Mouse (Mus musculus) liver, embryonic 14.5 days (tissue): ENCODE results near the gene Galntl6. TPM values are rescaled to one million over a fixed set of nuclear protein-coding genes. Genes with fewer than 3 reads are reported as not detected.

Experiments
- ATAC-seq: fragments of 200-750 bp; cut with Nextera tagmentation; 2 replicates; pipeline ENCODE4 v1.8.0; 2017; ENCODE audit warnings: moderate number of reproducible peaks, mild to moderate bottlenecking, moderate library complexity; ENCODE audit not compliant: insufficient read depth
- DNase-seq, 3 experiments: peaks; one replicate each; pipeline ENCODE4 v3.0.0-alpha.2; 2012 to 2013; ENCODE audit warnings: low read depth in 3 of 3, low spot score in 3 of 3
- H3K27ac ChIP-seq: fragments of 300-500 bp; sonication (generic); 2 replicates; pipeline ENCODE4 v1.5.1; 2014; ENCODE audit warnings: moderate library complexity, mild to moderate bottlenecking, control low read depth, inconsistent platforms
- H3K27me3 ChIP-seq: fragments of 300-500 bp; sonication (generic); 2 replicates; pipeline ENCODE4 v1.6.1; 2014; ENCODE audit warnings: mild to moderate bottlenecking, low read length, moderate library complexity; ENCODE audit not compliant: control insufficient read depth, insufficient read depth
- H3K36me3 ChIP-seq: fragments of 300-500 bp; sonication (generic); replicated peaks from 2 replicates; pipeline ENCODE4 v1.6.1; 2014; ENCODE audit warnings: low read depth; ENCODE audit not compliant: control insufficient read depth, insufficient read depth
- H3K4me1 ChIP-seq, 2 experiments: fragments of 200-500 bp in 1 of 2; fragments of 300-500 bp in 1 of 2; sonication (generic) in 1 of 2; replicated peaks; 2 replicates each; pipeline ENCODE4 v1.6.1; 2012 to 2014; ENCODE audit warnings: antibody characterized with exemption in 1 of 2, inconsistent platforms in 1 of 2, low read length in 1 of 2; ENCODE audit not compliant: control insufficient read depth in 2 of 2, insufficient read depth in 2 of 2
- H3K4me2 ChIP-seq: fragments of 300-500 bp; sonication (generic); 2 replicates; pipeline ENCODE4 v1.6.1; 2014; ENCODE audit warnings: low read depth, mild to moderate bottlenecking, control low read depth, moderate library complexity
- H3K4me3 ChIP-seq, 2 experiments: fragments of 200-500 bp in 1 of 2; fragments of 300-500 bp in 1 of 2; sonication (generic) in 1 of 2; 2 replicates each; pipeline ENCODE4 v1.5.1; 2012 to 2014; ENCODE audit warnings: low read depth in 2 of 2, low read length in 2 of 2, mild to moderate bottlenecking in 2 of 2, control low read depth in 1 of 2, inconsistent platforms in 1 of 2, moderate library complexity in 1 of 2; ENCODE audit not compliant: insufficient read depth in 1 of 2
- H3K9ac ChIP-seq: fragments of 300-500 bp; sonication (generic); replicated peaks from 2 replicates; pipeline ENCODE4 v1.6.1; 2014; ENCODE audit warnings: mild to moderate bottlenecking, control low read depth, moderate library complexity
- H3K9me3 ChIP-seq: fragments of 300-500 bp; sonication (generic); 2 replicates; pipeline ENCODE4 v1.6.1; 2016; ENCODE audit warnings: low read length, mixed read lengths; ENCODE audit not compliant: control insufficient read depth
- CTCF ChIP-seq: IDR thresholded peaks from 2 replicates; pipeline ENCODE4 v1.5.1; 2016; ENCODE audit warnings: antibody characterized with exemption, low read depth, control low read depth
- EP300 ChIP-seq: IDR thresholded peaks from 2 replicates; pipeline ENCODE4 v1.6.1; 2016; ENCODE audit warnings: antibody characterized with exemption, low read depth
- WGBS: fragments of 180-500 bp; shearing (Covaris S2); extraction: QIAGEN DNeasy Blood & Tissue Kit; methylation state at CpG from one replicate; pipeline ENCODE4 v1.1.7; 2014; ENCODE audit not compliant: insufficient replicate concordance; 5-methylcytosine and 5-hydroxymethylcytosine counted together
- polyA plus RNA-seq, 2 experiments: library from polyadenylated mRNA; depleted of rRNA in 1 of 2; stranded (reverse) in 1 of 2; unstranded in 1 of 2; fragments of >200 nt; fragmentation: Nextera tagmentation in 1 of 2; extraction: Ambion mirVana in 1 of 2; gene quantifications; 2 replicates each; pipeline versions ENCODE4 v1.2.1 to v1.2.3; 2012 to 2014

The Galntl6 gene
- polyA plus RNA-seq, 2 experiments: not detected

DNA sequence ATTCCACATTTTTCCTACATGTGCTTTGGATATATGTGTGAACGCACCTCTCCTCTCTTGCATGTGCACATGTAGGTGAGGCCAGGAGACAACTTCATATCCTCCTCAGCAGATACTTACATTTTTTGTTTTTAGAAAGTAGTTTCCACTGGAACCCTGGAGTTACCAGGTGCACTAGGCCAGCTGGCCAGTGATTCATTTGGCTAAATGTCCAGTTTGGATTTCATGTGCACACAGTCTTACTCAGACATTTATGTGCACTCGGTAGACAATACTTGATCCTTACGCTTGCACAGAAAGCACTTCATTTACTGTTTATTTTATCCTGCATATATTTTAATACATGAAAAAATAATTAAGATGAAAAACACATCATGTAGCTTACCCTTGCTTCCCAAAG lies 21.8 kb downstream of the Galntl6 start:
- no peaks in the 10 kb centered on the region for H3K9me3 ChIP-seq
- WGBS: 73% methylated on average over 3 of the region's 3 CpGs
- H3K36me3 ChIP-seq: no peaks in the 10 kb centered on the region
- no peak overlapping the region for H3K27ac ChIP-seq
- no peak for DNase-seq
- no peak overlapping the region for H3K4me3 ChIP-seq
- no peak overlapping the region for H3K9ac ChIP-seq
- ATAC-seq: no peak
- no peaks in the 10 kb centered on the region for H3K27me3 ChIP-seq
- TF ChIP-seq CTCF: no peak
- no peak for TF ChIP-seq EP300
- H3K4me2 ChIP-seq: no peak overlapping the region
- H3K4me1 ChIP-seq: no peaks in the 10 kb centered on the region

GRCm38 (mm10) chr8:58886405-58886804 lies 26.0 kb downstream of the Galntl6 start:
- Histone ChIP-seq H3K9me3 (no peaks in the 10 kb centered on the region), H3K4me2 (no peak overlapping the region), H3K27ac (no peak overlapping the region), H3K36me3 (no peaks in the 10 kb centered on the region), H3K27me3 (no peaks in the 10 kb centered on the region), H3K4me3 (no peak overlapping the region), H3K9ac (no peak overlapping the region), H3K4me1 (no peaks in the 10 kb centered on the region)
- no peak for ATAC-seq
- WGBS: 2% methylated on average over 1 of the region's 1 CpGs
- no peak for TF ChIP-seq CTCF
- no peak for TF ChIP-seq EP300
- DNase-seq: no peak

GRCm38 (mm10) chr8:58824347-58824746 lies 88.1 kb downstream of the Galntl6 start:
- no peaks in the 10 kb centered on the region for H3K4me1 ChIP-seq
- no peak overlapping the region for H3K9ac ChIP-seq
- H3K36me3 ChIP-seq: no peaks in the 10 kb centered on the region
- H3K4me2 ChIP-seq: no peak overlapping the region
- DNase-seq (no peak), ATAC-seq (no peak)
- no peak overlapping the region for H3K4me3 ChIP-seq
- H3K27me3 ChIP-seq: no peaks in the 10 kb centered on the region
- TF ChIP-seq EP300 (no peak), CTCF (no peak)
- H3K9me3 ChIP-seq: no peaks in the 10 kb centered on the region
- no peak overlapping the region for H3K27ac ChIP-seq

GRCm38 (mm10) chr8:58805190-58805589 lies 107.2 kb downstream of the Galntl6 start:
- no peak for ATAC-seq

GRCm38 (mm10) chr8:58801847-58802246 lies 110.6 kb downstream of the Galntl6 start:
- 37% methylated on average over 1 of the region's 1 CpGs for WGBS
- Histone ChIP-seq H3K9ac (no peak overlapping the region), H3K36me3 (no peaks in the 10 kb centered on the region), H3K27ac (no peak overlapping the region), H3K4me1 (no peaks in the 10 kb centered on the region), H3K4me2 (no peak overlapping the region), H3K9me3 (no peaks in the 10 kb centered on the region), H3K4me3 (no peak overlapping the region), H3K27me3 (no peaks in the 10 kb centered on the region)
- TF ChIP-seq EP300 (no peak), CTCF (no peak)
- ATAC-seq (no peak), DNase-seq (no peak)

More at GRCm38 (mm10) chr8:58805190-58805589, 107.2 kb downstream of the Galntl6 start:
- Histone ChIP-seq H3K4me3 (no peak overlapping the region), H3K9ac (no peak overlapping the region), H3K9me3 (no peaks in the 10 kb centered on the region), H3K27ac (no peak overlapping the region), H3K36me3 (no peaks in the 10 kb centered on the region), H3K27me3 (no peaks in the 10 kb centered on the region), H3K4me2 (no peak overlapping the region), H3K4me1 (no peaks in the 10 kb centered on the region)
- TF ChIP-seq EP300 (no peak), CTCF (no peak)
- DNase-seq: no peak

GRCm38 (mm10) chr8:58753769-58754168 lies 158.7 kb downstream of the Galntl6 start:
- Histone ChIP-seq H3K4me3 (no peak overlapping the region), H3K9me3 (no peaks in the 10 kb centered on the region), H3K27ac (no peak overlapping the region), H3K27me3 (no peaks in the 10 kb centered on the region), H3K36me3 (no peaks in the 10 kb centered on the region), H3K4me1 (no peaks in the 10 kb centered on the region), H3K9ac (no peak overlapping the region), H3K4me2 (no peak overlapping the region)
- 60% methylated on average over 2 of the region's 2 CpGs for WGBS
- DNase-seq: no peak
- ATAC-seq: no peak
- TF ChIP-seq EP300 (no peak), CTCF (no peak)
